Mouse (Mus musculus) left cerebral cortex, adult 18-20 months (tissue): ENCODE data around the gene Sox30. TPM values are rescaled to one million over a fixed set of nuclear protein-coding genes. Genes with fewer than 3 reads are reported as not detected.
"Not testable (repeated sequence)": the region's sequence is repeated elsewhere in the genome, so short reads cannot be mapped to it uniquely, and the experiment has no call there.

Source experiments
- DNase-seq, 2 experiments: peaks; one replicate each; pipeline ENCODE4 v3.0.0; 2021 to 2022; ENCODE audit warnings: low spot score in 2 of 2, mixed read lengths in 1 of 2
- total RNA-seq, 2 experiments: library from RNA; stranded (reverse); gene quantifications; 2 replicates each; pipeline ENCODE4 v1.2.3; 2021

Gene Sox30
- total RNA-seq, 2 experiments from 2014 or later: 0.19 to 0.21 TPM

DNA sequence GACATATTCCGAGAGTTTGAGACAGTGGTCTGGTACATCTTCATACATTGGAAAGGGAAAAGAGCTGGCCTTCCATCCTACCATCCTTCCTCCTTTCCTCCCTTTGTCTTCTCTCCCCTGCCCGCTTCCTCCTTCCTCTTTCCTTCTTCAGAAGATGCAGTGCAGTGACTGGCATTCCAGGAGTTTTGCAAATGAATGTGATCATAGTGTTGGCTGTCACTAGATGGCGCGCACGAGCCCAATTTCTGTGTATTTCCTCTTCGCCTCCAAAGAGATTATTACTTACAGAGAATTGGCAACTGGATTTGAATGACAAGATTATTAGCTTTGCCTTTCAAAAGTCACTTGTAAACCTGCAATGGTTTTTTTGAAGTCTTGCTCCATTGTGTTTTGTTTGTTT lies 36.0 kb downstream of the Sox30 start:
- DNase-seq: peak; percentile 73 to 86

DNA sequence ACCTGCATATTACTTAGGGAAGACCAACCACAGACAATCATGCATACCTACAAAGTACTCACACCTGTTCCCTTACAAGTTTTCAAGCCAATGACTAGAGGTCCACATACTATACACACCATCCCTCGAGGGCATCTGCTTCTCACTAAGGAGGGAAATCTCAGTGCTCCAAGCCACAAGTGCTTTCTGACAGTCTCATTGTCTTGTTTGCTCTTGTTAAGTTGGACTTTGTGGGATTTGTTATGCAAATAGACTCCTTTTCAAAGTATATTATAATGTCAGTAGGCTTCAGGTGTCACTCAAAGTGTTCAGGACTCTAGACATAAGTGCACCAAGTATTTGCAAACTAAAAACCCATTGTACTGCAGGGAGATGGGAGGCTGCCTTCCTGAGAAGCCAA lies 40.1 kb downstream of the Sox30 start:
- DNase-seq: no peak

DNA sequence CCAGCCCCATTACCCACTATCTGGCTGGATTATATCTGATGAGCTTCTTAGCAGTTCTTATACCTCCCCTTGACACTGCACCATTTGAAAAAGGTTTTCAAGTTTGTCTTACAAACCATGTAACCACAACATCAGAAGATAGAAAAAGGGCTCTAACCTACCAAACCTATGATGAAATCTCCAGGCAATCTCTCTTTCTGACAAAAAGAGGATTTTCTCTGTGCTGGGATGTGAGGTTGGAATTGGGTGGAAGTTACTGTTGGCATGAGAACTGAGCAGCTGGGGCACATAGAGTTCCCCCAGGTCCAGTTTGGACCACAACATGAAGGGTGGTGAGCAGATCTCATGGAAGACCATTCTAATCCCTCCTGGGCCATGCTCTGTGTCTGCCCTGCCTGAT lies 41.7 kb downstream of the Sox30 start:
- no peak for DNase-seq

DNA sequence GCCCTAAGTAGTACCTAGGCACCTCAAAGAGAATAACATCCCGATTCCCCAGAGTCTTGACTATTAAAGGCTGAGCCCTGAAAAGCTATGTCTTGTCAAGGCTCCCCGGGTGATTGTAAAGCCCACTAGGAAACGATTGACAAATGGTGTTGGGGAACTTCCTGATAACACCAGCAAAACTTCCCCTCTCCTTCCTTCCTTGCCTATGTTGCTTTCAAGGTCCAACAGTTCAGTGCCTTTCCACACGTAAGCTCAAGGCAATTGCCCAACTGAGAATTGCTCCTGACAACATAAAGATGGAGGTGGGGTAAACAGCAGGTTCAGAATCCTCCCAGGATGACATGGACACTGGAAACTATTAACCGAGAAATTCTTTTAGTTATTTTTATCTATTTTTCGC lies 42.9 kb downstream of the Sox30 start:
- no peak for DNase-seq

DNA sequence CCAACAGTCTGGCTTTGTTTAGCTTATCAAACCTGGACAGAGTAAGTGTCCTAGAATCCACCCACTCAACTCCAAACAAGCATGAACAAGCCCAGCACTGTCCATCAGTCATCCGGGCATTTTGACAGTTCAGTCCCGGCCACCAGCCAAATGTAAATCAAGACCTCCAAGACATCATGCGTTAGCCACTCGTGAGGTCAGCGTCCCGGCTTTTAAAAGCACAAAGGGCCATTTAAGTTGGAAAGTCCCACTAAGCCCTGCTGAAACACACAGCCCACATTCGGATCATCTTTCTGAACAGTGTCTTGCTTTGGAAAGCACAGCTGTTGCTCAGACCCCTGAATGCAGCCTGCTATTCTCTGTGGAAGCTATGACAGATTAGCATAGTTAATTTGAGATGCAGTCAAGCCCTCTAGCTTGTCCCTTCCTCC lies 45.9 kb downstream of the Sox30 start:
- no peak for DNase-seq

DNA sequence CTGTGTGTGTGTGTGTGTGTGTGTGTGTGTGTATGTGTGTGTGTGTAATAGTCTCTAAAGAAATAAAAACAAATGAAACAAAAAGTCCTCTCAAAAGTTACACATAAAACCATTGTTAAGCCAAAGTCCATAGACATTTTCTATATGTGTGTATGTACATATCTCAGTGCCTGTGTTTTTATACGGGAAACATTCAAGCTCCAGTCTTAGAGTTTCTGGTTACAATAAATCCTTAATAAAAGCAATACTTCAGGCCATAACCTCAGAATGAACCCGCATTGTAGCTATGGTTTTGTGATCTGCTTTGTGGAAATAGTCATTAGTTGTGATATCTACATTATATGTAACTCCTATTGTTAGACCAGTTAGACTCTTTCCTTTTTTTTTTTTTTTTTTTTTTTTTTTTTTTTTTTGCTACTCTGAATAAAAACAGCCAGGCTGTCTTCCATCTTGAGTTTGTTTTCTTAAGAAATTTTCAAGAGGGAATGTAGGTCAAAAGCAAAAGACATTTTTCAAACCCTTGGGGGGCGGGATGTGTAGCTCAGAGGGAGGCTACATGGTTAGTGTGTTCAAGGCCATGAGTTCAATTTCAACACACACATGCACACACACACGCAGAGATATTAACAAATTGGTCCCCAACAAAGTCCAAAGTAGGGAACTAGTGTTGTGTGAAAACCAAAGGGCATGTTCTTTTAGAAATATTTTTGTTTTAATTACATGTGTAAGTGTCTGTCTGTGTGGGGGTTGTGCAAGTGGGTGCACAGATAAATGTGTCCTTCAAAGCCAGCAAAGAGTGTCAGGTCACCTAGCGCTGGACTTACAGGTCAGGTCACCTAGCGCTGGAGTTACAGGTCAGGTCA lies 48.1 kb downstream of the Sox30 start:
- DNase-seq: no peak

DNA sequence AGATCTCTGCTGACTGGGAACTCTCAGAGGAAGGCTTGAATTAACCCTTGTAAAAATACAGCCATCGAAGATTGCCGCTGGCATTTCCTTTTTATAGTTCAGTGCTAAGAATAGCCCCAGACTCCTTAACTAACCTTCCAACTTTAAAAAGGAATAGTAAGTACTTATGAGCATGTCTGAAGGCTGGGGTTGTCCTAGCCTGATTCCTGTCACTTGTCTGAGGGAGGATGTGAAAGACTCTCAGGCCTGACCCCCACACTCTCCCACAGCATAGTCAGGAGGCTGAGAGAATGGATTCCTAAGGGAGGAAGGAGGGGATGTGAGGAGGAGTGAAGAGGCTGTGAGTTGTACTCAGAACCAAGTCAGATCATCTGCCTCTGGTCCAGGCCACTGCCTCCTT lies 49.4 kb downstream of the Sox30 start:
- no peak for DNase-seq

DNA sequence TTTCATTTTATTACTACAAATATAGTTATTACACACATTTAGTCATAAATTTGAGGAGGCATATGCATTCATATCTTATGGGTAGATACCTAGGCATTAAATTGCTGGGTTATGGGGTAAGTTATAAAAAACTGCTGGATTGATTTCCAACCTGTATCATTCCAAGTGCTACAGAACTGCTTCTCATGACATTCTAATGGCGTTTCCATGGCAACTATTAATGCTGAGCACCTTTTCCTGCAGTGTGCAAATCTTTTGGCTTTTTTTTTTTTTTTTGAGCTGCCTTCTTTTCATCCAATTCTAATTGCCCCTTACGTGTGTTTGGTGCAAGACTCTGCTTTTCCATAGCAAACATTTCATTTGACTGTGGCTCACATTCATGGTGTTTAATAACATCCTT lies 49.9 kb downstream of the Sox30 start:
- DNase-seq: no peak

DNA sequence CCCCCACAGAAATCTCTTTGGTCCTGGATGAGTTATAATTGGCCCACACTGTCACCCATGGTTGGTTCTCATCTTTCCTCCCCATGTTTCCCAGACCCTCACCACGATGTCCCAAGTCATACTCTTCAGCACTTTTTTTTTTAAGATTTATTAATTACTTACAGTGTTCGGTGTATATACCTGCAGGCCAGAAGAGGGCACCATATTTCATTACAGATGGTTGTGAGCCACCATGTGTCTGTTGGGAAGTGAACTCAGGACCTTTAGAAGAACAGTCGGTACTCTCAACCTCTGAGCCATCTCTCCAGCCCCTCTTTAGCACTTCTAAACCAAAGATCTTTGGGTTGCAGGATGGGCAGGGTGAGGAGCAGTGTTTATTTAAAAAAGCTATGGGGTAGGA lies 51.4 kb downstream of the Sox30 start:
- no peak for DNase-seq

DNA sequence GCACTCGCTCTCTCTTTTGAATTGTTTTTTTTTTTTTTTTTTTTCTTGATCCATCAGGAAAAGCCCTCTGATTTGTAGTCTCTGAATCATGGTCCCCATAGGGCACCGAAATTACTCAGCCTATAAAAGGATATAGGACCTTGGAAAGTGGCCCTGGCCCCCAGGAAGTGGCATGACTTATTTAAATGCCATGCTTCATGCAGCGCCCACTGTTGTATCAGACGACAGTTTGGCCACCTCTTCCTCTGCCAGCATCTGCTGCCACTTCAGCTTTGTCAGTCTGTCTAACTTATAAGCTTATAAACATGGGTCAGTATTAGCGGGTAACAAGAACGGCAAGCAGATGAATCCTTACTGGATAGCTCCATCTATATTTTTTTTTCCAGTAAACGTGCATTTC lies 52.8 kb downstream of the Sox30 start:
- no peak for DNase-seq

DNA sequence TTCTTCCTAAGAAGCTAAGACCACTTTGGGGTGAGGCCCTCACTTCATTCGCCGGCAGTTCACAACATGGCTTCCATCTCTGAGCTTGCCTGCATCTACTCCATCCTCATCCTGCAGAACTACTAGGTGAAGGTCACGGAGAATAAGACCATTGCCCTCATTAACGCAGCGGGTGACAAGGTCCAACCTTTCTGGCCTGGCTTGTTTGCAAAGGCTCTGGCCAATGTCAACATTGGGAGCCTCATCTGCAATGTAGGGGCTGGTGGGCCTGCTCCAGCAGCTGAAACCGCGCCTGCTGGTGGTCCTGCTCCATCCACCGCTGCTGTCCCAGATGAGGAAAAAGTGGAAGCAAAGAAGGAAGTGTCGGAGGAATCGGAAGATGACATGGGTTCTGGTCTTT lies 56.3 kb downstream of the Sox30 start:
- no peak for DNase-seq

DNA sequence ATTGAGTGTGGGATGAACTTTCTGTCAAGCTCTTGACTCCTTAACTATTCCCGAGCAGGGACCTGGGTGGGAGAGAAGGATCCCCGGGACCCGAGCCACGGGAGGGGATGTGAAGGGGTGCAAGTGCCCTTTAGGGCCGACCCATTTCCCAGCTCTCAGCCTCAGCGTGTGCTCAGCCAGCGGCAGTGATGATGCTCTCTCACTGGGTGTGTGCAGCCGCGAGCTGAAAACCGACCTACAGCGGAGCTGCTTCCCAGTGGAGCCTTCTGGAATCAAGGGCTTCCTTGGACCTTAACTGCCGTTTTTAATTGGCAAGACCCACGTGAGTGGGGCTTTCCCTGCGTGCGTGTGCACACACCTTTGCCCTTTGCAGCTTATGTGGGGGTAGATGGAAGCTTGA lies 58.8 kb downstream of the Sox30 start:
- no peak for DNase-seq

DNA sequence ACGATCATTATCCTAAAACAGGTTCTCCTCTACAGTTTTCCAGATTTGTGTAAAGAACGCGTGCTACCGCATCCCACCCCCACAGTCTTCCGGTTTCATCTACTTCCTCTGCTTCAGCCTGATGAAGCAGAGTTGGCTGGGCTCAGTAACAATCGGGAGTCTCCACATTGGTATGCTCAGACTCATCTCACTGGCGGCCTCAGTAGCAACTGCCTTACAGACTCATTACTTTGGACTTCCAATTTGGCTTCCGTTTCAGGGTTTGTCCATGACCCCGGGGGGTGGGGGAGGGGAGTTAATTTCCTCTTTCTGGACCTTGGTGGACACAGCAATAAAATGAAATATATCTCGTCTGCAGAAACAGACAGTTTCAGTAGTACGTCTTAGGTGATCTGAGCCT lies 59.2 kb downstream of the Sox30 start:
- no peak for DNase-seq

DNA sequence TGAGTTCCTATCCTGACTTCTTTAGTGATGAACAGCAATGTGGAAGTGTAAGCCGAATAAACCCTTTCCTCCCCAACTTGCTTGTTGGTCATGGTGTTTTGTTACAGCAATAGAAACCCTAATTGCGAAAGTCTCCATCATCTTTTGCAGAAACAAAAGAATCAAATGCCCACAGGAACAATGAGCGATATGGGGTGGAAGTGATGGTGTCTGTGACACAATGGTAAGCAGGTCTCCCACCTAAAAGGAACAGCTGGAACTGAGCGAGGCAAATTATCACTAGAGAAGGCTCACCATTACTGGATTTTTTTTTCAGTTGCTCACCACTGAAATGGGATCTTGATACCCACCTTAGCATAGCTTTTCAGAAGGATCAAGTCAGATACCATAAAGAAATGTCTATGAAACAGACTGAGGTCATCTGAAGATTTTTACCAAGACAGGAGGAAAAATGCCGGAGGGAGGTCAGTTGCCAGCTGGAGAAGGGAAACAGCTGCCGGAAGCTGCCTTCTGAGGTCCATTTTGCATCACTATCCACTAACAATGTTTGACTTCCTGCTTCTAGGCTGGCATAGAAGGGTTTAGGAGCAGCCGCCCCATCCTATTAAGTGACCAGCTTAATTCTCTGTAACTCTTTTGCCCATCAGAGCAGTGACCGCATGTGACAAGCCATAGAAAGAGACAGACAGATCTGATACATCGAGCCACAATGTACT lies 60.9 kb downstream of the Sox30 start:
- DNase-seq: no peak

DNA sequence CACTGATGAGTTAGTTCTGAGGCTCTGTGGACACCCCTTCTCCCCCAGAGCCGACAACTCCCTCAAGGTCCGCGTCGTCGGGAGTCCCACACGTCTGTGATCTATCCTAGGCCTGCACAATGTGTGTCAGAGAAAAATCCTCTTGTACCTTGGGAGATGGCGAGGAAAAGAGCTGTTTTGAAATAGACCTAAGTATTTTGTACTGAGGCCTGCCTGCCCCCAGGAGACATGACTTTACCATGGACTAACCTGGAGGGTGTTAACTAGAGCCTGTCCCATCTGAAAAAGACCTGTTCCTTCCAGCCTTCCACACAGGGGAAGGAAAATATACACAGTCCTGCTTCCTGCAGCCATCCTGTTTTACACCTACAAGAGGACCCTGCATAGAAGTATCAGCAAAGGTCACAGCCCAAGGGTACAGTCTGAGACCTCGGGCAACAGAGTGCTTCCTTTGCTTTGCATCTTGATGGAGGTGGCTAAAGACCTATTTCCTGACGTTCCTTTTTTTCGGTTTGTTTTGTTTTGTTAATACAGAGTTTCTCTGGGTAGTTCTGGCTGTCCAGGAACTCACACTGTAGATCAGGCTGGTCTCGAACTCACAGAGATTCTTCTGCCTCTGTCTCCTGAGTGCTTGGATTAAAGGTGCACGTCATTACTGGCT lies 61.6 kb downstream of the Sox30 start:
- no peak for DNase-seq

DNA sequence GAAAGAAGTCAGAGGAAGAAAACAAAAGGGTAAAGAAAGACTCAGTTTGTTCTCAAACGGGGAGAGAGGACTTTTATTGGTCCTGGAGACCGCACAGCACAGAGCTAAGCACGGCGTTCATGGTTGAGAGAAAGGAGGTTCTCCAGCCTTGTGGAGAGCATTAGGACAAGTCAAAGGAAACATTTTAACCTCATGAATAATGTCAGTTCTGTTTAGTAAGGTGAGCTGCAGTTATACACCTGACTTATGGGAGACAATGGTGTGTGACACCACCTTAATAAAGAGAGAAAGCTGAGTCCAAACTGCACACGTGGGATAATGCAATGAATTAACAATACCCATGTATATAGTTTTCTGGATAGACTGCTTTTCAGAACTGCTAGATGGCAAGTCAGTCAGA lies 64.7 kb downstream of the Sox30 start:
- DNase-seq: no peak

DNA sequence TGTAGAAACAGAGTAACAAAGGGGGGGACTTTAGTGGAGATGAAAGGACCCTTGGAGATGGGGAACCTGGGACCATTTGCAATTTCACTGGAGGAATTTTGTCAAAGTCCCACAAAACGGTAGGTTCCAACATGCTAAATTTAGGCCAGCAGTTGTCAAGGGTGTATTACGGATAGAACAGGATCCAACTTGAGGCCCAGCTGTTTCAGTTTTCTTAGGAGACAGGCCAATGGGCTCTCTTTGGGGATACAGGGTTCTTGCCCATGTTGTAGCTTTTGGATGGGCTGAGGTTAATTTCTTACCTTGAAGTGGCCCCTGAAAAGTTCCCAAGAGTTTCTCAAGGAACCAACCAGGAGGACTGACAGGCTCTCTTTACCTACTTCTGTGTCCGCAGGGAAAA lies 67.2 kb downstream of the Sox30 start:
- no peak for DNase-seq

DNA sequence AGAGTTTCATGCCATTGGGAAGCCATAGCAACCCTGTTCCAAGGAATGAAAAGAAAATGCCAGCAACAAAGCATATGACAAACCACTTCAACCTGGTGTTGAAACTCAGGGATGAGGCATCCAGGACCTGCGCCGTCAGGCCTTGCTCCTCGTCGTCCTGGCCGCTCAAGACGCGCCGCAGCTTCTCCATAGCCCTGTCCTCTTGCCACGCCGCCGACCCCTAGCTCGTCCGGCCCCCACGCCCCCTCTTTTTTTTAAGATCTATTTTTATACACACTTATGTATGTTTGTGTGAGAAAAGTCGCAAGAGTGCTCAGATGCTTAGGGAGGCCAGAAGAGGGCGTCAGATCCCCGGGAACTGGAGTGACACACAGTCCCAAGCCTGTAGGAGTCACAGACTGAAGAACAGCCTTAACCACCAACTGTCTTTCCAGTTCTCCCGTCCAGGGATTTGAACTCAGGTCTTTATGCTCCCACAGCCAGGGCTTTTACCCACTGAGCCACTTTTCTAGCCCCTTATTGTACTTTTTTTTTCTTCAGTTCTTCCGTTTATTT lies 72.1 kb downstream of the Sox30 start, which contains the start of gene Gm12166:
Gm12166 (minus strand) TSS at position 217 of the 555 bp plus-strand sequence.
- peak; percentile 60 to 66 for DNase-seq

DNA sequence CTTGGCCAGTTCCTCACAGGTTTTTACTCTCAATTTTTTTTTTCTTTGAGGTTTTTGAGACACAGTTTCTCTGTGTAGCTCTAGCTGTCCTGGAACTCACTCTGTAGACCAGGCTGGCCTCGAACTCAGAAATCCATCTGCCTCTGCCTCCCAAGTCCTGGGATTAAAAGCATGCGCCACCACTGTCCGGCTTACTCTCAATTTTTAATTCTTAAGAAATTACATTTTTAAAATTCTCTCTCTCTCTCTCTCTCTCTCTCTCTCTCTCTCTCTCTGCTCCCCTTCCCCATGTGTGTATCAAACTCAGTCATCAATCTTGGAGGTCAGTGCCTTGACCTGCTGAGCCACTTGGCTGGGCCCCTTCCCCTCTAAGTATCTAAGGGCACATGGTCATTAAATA lies 73.3 kb downstream of the Sox30 start:
- DNase-seq: not testable (repeated sequence)

DNA sequence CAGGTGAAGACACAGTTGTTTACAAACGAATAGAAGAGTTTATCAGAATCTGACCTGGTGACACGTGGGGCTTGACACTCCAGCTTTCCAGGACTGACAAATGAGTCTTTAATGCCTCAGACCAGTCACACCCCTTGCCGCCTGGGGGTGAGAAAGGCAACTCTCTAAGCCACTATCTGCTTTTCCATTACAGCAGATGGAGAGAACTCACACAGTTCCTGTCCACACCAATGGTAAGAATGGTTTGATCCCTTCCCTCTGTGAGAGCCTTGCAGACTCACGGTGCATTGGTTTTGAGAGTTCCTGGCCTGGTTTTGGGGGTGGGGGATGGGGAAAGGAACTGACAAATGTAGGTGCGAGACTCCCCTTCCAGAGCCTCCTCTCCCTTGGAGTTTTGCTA lies 74.2 kb downstream of the Sox30 start:
- DNase-seq: no peak
